Mouse (Mus musculus): Measurements from ENCODE around the gene Gmeb1. TPM values are rescaled to one million over a fixed set of nuclear protein-coding genes. Genes with fewer than 3 reads are reported as not detected.
"Not testable (repeated sequence)": the region's sequence is repeated elsewhere in the genome, so short reads cannot be mapped to it uniquely, and the experiment has no call there.

Gmeb1 gene
- total RNA-seq, 2 experiments from 2014 or later: 22.0 to 37.8 TPM

GRCm38 (mm10) chr4:132238356-132238755, 23.0 kb downstream of the Gmeb1 start:
- no peak for ATAC-seq (replicated peaks; ENCODE audit: low FRiP score, low TSS enrichment, poor library complexity, severe bottlenecking)

- ATAC-seq (replicated peaks; ENCODE audit: low FRiP score, low TSS enrichment, poor library complexity, severe bottlenecking): no peak
Measured at GRCm38 (mm10) chr4:132234710-132235109, 26.7 kb downstream of the Gmeb1 start.

DNA sequence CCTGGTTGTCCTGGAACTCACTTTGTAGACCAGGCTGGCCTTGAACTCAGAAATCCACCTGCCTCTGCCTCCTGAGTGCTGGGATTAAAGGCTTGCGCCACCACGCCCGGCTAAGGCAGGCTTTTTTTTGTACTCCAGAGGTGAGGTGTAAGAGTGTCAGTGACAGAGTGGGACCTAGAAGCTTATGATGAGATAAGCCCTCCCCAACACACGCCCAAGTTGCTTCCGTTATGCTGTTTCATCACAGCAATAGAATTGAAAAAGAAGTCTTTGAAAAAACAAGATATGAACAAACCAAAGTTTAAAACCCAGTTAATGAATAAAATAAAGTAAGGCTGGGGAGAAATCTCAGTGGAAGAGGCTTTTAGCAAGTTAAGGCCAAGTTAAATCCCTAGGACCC, 31.0 kb downstream of the Gmeb1 start:
- ATAC-seq (replicated peaks; ENCODE audit: low FRiP score, low TSS enrichment, poor library complexity, severe bottlenecking): no peak

DNA sequence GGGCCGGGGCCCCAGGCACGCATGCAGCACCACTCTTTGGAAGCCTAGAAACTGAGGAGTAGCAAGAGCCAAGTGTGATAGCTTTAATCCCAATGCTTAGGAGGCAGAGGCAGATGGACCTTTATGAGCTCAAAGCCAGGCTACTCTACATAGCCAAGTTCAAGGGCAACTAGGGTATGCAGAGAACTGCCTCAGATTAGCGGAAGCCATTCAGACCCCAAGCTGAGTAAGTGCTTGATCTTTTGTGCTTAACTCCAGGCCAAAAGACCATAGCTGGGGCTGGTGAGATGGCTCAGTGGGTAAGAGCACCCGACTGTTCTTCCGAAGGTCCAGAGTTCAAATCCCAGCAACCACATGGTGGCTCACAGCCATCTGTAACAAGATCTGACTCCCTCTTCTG, 39.4 kb downstream of the Gmeb1 start:
- not testable (repeated sequence) for ATAC-seq (replicated peaks; ENCODE audit: low FRiP score, low TSS enrichment, poor library complexity, severe bottlenecking)

- ATAC-seq (replicated peaks; ENCODE audit: low FRiP score, low TSS enrichment, poor library complexity, severe bottlenecking): not testable (repeated sequence)
Measured at GRCm38 (mm10) chr4:132218439-132218838, 43.0 kb downstream of the Gmeb1 start.

GRCm38 (mm10) chr4:132217781-132218180, 43.6 kb downstream of the Gmeb1 start:
- peak; percentile 69 for ATAC-seq (replicated peaks; ENCODE audit: low FRiP score, low TSS enrichment, poor library complexity, severe bottlenecking)

DNA sequence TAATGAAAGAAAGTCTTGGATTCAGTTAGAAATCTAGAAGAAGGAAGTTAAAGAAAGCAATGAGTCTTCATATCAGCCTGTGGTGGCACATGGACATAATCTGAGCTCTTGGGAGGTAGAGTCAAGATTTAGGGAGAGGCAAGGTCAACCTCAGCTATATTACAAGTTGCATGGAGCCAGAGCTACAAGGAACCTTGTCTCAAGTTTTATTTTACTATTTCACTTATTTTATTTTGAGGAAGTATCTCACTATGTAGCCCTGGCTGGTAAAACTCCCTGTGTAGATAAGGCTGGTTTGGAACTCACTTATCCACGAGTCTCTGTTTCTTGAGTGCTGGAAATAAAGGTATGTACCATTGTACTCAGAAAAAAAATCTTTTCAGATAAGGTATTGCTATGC, 44.8 kb downstream of the Gmeb1 start:
- no peak for ATAC-seq (replicated peaks; ENCODE audit: low FRiP score, low TSS enrichment, poor library complexity, severe bottlenecking)

DNA sequence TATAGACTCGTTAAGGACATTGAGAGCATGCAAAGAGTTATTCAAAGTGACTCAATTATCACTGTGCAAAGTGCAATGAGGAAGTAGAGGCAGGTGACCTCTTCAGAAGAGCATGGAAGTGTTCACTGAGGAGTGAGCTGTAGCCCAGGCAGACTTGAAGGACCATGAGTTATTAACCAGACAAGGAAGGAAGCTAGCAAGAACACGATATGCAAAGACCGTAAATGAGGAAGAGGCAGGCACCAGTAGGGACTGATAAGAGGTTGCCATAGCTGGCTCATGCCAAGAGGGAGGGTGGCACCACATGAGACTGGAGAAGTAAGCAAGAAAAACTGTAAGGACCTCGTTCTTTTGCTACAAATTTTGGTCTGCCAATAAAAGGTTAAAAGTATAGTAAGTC, 46.6 kb downstream of the Gmeb1 start:
- peak; percentile 72 for ATAC-seq (replicated peaks; ENCODE audit: low FRiP score, low TSS enrichment, poor library complexity, severe bottlenecking)

DNA sequence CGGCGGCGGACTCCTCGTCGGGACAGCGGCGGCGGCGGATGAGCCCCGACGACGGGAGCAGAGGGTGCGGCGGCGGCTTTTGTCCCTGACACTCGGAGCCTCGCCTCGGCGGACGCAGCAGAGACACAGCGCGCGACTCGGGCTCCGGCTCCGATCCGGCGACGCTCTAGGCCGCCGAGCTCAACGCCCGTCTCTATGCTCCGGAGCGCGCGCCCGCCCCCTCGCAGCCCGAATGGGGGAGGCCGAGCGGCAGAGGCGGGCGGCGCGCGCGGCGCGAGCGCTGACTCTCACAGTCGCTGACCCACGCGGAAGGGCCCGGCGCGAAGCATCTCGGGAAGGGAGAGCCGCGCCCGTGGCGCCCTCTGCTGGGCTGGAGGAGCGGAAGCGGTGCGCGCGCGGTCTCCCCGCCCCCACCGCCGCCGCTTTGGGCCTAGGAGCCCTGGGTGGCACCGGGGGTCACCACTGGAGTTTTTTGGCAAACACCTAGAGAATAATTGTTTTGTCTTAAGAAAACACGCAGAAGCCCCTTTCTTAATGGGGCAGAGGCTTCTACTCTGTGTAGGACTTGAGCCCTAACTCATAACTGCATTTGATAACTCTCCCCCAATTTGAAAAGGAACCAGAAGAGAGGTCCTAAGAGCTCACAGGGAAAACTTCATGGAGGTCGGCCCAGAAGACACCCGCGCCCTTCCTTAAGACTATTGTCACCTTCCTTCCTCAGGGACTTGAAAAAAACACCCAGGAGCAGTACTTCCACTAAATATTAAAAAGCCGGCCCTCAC, 49.3 kb downstream of the Gmeb1 start, which contains the start of gene Ythdf2:
Ythdf2 (minus strand) TSS at position 351 of the 782 bp plus-strand sequence.
- peak; percentile 67 for ATAC-seq (replicated peaks; ENCODE audit: low FRiP score, low TSS enrichment, poor library complexity, severe bottlenecking)

DNA sequence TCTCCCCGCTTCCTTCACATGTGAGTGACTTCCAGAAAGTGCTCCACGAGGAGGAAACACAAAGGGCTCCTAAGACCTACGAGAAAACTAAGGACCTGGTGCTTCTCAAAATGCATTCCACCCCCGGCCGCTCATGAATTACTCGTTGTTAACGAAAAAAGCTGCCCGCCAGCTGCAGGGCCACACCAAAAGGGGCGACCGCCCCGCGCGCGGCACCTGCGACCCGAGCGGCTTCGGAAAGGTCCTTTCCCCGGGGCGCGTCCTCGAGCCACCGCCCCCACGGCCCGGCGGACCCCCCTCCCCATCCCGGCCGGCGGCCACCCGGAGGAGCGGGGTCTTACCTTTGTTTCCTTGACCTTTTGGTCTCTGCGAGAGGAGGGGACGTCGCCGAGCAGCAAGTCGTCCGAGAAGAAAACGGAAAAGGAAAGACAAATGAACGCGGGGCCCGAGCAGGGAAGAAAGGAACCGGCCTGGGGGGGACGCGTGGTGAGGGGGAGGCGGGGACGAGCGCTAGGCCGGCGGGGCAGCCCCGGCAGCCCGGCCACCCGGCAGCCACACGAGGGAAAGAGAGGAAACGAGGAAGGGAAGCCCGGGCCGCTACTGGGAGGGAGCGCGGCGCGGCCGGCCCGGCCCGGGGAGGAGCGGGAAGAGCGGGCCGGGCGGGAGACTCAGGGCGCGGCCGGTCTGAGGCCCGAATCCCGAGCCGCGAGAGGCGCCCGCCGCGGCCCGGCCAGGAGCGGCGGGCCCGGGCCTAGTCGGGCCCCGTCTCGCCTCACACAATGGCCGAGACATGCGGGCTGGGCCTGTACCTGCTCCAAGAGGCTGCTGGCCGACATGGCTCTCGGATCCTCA, 50.1 kb downstream of the Gmeb1 start:
- no peak for ATAC-seq (replicated peaks; ENCODE audit: low FRiP score, low TSS enrichment, poor library complexity, severe bottlenecking)

- peak; percentile 17 for ATAC-seq (replicated peaks; ENCODE audit: low FRiP score, low TSS enrichment, poor library complexity, severe bottlenecking)
Measured at GRCm38 (mm10) chr4:132210325-132210724, 51.1 kb downstream of the Gmeb1 start.

GRCm38 (mm10) chr4:132209299-132209698, 52.1 kb downstream of the Gmeb1 start:
- ATAC-seq (replicated peaks; ENCODE audit: low FRiP score, low TSS enrichment, poor library complexity, severe bottlenecking): no peak

GRCm38 (mm10) chr4:132207280-132207679, 54.1 kb downstream of the Gmeb1 start:
- no peak for ATAC-seq (replicated peaks; ENCODE audit: low FRiP score, low TSS enrichment, poor library complexity, severe bottlenecking)

GRCm38 (mm10) chr4:132198771-132199170, 62.6 kb downstream of the Gmeb1 start:
- ATAC-seq (replicated peaks; ENCODE audit: low FRiP score, low TSS enrichment, poor library complexity, severe bottlenecking): no peak

GRCm38 (mm10) chr4:132198285-132198712, 63.1 kb downstream of the Gmeb1 start:
- peak; percentile 82 for ATAC-seq (replicated peaks; ENCODE audit: low FRiP score, low TSS enrichment, poor library complexity, severe bottlenecking)

DNA sequence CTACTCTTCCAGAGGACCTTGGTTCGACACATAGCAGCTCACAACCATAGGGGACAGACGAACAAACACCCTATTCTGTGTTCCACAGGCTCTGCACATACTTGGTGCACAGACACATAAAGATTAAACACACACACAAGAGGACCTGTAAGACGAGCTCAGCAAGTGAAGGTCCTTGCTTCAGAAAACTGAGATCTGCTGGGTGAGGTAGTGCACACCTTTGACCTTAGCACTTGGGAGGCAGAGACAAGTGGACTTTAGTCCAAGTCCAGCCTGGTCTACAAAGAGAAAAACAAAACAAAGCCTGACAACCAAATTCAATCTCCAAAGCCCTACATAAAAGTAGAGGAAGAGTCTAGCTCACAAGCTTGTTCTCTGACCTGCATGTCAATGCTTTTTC, 66.4 kb downstream of the Gmeb1 start:
- no peak for ATAC-seq (replicated peaks; ENCODE audit: low FRiP score, low TSS enrichment, poor library complexity, severe bottlenecking)

DNA sequence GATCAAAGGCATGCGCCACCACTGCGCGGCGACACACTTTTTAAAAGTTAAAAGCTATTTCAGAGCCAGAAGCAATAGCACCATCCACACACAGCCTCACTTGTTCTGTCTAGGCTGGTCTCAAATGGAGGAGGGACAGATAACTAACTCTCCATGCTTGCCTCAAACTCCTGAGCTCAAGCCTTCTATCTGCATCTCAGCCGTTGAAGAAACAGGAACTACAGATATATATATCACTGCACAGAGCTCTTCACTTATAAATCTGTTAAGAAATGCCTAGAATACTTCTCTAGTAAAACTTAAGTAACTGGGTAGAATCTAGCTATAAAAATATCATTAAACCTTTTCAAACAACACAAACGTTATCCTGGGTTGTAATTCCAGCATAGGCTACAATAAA, 67.0 kb downstream of the Gmeb1 start:
- no peak for ATAC-seq (replicated peaks; ENCODE audit: low FRiP score, low TSS enrichment, poor library complexity, severe bottlenecking)

DNA sequence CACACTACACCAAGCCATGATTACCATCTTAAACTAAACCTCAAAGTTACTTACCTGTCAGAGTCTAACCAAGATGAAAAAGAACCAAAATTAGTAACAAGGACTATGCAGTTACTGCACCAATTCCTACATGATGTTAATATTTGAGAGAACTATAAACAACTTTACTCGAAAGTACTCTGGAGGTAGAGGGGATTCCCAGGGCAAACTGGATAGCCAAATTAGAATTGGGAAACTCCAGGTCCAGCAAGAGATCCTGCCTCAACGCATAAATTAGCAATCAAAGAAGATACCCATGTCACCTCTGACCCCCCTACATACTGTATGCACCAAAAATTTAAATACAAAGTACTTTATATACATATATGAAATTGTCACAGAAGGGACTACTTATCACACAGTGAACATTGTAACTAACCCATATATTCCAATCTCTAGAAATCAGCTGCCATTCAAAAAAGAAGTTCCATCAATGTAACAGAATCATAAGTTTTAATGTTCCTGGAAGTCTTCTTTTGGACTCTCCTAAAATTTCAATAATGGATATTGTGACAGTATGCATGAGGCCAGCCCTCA, 73.5 kb downstream of the Gmeb1 start:
- ATAC-seq (replicated peaks; ENCODE audit: low FRiP score, low TSS enrichment, poor library complexity, severe bottlenecking): no peak

DNA sequence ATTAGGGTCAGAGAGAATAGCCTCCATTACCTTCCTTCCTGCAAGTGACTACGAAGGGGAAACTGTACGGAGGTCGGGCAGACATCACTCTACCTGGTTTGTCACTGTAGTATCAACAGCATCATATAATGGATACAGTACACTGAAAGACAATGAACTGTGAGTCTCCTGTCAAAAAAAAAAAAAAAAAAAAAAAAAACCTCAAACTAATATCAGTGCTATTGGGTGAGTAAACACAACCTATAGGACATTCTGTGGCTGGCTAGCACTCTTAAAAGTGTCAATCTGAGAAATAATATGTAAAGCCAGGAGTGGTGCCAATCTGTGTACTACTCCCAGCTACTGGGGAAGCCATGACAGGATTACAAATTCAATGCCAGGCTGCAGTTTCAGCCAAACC, 78.2 kb downstream of the Gmeb1 start:
- no peak for ATAC-seq (replicated peaks; ENCODE audit: low FRiP score, low TSS enrichment, poor library complexity, severe bottlenecking)

All from megakaryocyte-erythroid progenitor cell, adult 5-6 weeks (primary cell).